Mouse (Mus musculus): ENCODE data around the gene Got1.

- TF ChIP-seq CTCF (IDR thresholded peaks at IDR 0.05; ENCODE audit: borderline replicate concordance, insufficient read depth, low read depth, low read length) (no peak), POLR2A (IDR thresholded peaks at IDR 0.05; ENCODE audit: borderline replicate concordance, insufficient read depth, low read length) (no peak)
Measured at GRCm38 (mm10) chr19:43475642-43476041, 48.8 kb downstream of the Got1 start.

All from cerebellum, adult 2 months (tissue).